Mouse (Mus musculus) spleen, postnatal 14 days (tissue): ENCODE data around the gene Tmem169.
"Not testable (repeated sequence)": the region's sequence is repeated elsewhere in the genome, so short reads cannot be mapped to it uniquely, and the experiment has no call there.

ENCODE experiments used
- DNase-seq, 2 experiments: peaks; one replicate each; pipeline ENCODE4 v3.0.0; 2021 to 2022; ENCODE audit warnings: low spot score in 2 of 2

Tmem169 gene

DNA sequence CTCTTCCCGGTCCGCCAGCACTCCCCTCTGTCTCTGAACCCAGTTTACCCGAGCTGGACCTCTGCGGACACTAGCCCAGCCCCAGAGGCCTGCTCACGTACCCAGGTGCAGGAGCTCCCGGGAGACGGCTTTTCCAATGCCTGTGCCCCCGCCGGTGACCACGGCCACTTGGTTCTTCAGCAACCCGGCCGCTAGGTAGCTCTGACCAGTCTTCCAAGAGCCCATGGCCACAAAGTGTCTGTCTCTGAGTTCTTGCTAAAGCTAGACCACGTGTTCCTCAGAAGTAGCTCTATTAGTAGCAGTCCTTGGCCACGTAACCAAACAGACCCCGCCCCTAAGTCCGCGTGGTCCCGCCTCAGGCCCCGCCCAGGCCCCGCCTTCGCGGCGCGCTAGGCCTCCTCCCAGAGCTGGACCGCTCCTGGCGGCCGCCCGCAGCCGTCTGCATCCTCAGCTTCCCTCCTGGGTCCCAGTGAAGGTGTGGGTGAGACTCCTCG lies at the start of gene Tmem169, which contains the start of gene Pecr:
Gene Tmem169, plus strand, starts transcription at position 378 of the 494 bp plus-strand sequence.
Gene Pecr, minus strand, starts transcription at position 323 of the 494 bp plus-strand sequence.
- DNase-seq: peak; percentile 81 to 83

DNA sequence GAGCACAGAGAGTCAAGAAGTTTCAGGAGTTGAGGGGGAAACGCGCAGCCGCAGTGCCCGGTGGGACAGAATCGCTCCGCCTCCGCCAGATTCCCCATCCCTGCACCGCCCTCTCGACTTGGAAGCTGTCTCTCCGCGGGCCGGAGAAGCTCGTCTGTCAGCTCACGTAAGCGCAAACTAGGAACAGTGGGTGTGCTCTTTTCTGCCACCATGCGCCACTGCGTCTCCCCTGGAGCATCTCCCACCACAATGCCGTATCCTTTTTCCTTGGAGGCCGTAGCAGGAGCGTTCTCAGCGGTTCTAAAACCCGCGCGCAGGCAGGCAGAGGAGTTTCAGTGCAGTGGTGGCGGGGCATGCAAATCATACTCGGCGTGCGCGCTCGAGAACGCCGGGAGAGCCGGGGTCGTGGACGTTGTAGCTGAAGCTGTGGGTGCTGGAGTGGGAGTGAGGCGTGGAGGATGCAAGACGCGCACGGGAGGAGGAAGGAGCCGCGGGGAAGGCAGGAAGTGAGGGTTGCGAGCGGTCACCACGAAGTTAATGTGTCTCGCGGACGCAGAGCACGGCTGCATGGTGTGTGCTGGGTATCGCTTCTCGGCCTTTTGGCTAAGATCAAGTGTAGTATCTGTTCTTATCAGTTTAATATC lies 47.7 kb upstream of the Tmem169 start:
- peak; percentile 15 to 21 for DNase-seq

DNA sequence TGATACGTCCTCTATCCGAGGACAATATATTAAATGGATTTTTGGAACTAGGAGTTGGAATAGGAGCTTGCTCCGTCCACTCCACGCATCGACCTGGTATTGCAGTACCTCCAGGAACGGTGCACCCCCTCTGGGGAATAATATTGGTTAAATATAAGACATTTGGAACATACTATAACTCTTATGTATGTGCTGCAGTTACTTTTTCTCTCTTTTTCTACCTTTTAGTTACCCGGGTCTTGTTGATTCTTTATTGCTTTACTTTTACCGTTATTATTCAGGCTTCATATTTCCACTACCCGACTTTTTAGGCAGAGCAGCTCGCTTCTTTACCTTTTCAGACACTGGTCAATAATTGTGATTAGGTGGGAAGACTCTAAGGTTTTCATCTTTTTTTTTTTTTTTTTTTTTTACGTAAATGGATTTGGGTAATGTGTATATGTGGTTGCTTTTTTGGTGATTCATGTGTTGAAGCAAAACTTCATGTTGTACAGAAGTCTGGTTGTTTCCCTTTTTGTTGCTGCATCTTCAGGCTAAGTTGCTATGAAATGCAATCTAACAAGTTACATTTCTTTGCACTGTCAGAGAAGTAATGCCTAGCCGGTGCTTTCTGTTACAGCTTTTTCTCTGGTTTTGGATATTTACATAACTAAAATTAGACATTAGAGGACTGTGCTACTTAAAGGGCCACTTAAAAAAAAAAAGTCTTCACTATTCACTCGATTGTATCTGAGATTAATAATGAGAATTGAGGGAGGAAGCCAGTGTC lies 47.0 kb upstream of the Tmem169 start:
- no peak for DNase-seq

DNA sequence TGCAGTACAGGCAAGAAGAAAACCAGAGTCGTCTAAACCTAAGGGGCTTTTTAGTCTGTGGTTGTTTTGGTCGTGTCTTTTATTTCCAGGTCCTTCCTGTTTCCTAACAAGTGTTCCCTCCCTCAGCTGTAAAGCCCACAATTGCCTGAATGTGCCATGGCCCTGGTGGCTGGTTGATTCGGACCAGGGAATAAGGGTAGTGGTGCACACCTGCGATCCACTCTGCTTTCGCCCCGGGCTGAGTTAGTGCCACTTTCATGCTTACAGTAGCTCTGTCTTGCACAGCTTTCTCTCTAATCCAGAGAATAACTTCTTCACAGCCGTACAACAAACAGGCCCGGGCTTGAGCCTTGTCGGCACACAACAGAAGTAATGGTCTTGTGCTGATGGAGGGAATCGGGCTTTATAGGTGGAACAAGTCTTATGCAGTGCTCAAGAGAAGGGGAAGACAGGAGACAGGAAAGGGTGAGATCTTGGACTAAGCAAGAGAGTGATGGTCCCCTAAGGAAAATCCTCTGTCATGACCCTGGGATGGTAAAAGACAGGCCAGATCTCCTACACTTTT lies 46.1 kb upstream of the Tmem169 start:
- no peak for DNase-seq

DNA sequence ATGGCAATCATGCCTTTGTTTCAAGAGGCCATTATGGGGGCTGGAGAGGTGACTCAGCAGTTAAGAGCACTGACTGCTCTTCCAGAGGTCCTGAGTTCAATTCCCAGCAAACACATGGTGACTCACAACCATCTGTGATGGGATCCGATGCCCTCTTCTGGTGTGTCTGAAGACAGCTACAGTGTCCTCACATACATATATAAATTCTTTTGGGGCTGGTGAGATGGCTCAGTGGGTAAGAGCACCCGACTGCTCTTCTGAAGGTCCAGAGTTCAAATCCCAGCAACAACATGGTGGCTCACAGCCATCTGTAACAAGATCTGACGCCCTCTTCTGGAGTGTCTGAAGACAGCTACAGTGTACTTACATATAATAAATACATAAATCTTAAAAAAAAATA lies 45.1 kb upstream of the Tmem169 start:
- not testable (repeated sequence) for DNase-seq

DNA sequence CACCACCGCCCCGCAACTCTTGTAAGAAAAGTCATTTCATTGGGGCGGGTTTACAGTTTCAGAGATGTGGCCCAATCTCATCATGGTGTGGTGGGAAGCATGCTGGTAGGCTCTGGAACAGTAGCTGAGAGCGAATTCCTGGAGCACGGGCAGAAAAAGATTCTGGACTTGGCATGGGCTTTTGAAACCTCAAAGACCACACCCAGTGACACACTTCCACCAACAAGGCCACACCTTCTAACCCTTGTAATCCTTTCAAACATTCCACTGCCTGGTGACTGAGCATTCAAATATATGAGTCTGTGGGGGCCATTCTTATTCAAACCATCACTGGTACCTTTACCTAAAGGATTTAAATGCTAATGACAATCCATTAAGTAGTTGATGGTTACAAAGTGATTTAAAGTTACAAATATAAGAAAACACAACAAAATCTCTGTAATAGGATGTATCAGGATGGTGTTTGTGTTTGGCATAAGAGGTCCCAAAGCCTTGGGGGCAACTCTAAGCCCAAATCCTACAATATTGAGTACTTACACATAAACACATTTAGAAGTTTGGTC lies 41.5 kb upstream of the Tmem169 start:
- no peak for DNase-seq

DNA sequence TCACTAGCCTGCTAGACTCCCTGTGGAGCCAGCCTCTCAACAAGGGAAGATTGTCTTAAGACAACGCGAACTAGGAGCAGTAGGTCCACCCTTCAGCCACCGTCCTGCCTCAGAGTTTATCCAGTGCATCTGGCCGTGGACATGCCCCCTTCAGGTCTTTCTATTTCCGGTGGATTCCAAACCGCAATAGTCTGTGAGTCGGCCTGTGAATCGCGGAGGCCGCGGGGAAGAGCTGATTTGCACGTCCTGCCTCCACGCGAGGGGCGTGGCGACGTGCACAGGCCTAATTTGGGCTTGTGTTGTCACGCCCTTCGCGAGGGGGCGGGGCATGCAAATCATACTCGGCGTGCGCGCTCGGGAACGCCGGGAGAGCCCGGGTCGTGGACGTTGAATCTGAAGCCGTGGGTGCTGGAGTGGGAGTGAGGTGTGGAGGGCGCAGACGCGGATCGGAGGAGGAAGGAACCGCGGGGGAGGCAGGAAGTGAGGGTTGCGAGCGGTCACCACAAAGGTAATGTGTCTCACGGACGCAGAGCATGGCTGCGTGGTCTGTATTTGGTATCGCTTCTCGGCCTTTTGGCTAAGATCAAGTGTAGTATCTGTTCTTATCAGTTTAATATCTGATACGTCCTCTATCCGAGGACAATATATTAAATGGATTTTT lies 40.4 kb upstream of the Tmem169 start:
- DNase-seq: peak; percentile 87 to 92

DNA sequence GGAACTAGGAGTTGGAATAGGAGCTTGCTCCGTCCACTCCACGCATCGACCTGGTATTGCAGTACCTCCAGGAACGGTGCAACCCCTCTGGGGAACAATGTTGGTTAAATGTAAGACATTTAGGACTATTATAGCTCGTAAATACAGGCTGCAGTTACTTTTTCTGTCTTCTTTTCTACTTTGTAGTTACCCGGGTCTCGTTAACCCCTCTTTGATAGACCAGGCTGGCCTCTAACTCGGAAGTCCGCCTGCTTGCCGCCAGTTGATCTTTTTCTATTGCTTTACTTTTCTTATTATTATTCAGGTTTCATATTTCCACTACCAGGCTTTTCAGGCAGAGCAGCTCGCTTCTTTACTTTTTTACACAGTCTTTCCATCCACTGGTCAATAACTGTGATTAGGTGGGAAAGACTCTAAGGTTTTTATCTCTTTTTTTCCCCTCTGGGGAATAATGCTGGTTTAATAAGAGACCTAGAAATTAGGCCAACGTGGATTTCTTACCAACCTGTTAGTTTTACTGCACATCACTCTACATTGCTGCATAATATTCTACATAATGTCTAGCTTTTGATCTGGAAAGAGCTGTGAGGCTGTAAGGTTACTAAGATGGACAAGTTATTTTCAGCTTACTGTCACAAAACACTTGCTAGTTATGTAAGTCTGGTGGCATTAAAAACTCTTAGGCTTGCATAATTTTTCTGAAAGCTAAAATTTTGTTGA lies 39.7 kb upstream of the Tmem169 start:
- no peak for DNase-seq

DNA sequence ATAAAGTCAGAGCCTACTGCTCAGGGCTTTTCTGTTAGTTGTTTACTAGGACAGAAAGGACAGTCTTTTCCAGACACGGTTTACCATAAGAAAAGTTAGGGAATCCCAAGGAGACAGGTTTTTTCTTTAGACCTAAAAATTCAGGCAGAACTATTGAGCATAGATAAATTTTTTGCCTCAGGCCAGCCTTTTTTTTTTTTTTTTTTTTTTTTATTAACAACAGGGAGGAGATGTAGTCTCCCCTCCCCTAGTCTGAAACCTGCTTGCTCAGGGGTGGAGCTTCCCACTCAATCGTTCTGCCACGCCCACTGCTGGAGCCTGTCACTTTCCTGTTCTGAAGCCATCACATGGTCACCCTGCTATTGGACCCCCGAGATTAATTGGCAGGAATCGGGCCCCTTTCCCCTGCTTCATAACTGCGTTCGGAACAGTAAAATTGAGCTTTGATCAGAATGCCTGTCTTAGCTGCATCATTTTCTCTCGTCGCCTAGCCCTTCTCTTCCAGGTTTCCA lies 35.9 kb upstream of the Tmem169 start:
- DNase-seq: not testable (repeated sequence)

DNA sequence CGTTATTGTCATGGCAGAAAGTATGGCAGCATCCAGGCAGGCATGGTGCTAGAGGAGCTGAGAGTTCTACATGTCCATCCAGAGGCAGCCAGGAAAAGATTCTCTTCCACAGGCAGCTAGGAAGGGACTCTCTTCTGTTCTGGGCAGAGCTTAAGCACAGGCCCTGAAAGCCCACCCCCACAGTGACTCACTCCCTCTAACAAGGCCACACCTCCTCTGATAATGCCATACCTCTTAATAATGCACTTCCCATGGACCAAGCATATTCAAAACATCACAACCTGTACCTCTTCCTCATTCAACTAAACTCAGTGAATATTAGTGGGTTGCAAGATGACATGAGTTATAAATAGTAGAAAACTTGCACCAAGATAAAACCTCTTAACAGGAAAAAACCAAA lies 32.4 kb upstream of the Tmem169 start:
- DNase-seq: no peak

DNA sequence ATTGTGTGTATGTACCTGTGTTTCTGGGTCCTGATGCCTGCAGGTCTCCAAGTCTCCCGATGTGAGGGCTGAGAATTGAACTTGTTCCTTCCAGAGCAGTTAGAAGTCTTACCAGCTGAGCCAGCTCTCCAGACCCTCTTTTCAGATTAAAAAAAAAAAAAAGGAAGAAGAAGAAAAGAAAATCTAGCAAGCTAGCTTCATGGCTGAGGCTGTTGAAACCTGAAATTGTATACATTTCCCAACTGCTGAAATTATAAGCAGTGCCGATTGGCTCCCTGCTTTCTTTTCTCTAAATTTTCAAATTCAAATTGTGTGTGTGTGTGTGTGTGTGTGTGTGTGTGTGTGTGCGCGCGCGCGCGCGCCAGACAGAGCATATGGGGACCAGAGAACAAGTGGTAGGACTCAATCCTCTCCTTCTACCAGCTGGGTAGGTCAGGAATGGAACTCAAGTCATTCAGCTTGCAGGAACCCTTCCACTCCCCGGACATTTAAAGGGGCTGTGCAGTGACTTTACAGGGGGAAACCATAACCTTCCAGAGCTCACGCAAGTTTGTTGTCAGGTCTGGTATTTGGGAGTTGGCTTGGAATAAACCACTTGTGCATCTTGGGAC lies 30.2 kb upstream of the Tmem169 start:
- DNase-seq: no peak

DNA sequence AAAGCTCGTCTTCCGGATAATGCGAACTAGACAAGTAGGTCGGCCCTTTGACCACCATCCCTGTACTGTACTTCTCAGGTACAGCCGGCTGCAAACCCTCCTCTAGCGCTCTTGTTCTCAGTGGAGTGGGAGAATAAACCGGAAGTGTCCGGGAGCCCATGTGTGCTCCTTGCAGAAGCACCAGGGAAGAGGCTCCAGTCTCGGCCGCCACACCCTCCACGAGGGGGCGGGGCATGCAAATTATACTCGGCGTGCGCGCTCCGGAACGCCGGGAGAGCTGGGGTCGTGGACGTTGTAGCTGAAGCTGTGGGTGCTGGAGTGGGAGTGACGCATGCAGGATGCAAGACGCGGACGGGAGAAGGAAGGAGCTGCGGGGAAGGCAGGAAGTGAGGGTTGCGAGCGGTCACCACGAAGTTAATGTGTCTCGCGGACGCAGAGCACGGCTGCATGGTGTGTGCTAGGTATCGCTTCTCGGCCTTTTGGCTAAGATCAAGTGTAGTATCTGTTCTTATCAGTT lies 29.6 kb upstream of the Tmem169 start:
- DNase-seq: peak; percentile 61 to 75

DNA sequence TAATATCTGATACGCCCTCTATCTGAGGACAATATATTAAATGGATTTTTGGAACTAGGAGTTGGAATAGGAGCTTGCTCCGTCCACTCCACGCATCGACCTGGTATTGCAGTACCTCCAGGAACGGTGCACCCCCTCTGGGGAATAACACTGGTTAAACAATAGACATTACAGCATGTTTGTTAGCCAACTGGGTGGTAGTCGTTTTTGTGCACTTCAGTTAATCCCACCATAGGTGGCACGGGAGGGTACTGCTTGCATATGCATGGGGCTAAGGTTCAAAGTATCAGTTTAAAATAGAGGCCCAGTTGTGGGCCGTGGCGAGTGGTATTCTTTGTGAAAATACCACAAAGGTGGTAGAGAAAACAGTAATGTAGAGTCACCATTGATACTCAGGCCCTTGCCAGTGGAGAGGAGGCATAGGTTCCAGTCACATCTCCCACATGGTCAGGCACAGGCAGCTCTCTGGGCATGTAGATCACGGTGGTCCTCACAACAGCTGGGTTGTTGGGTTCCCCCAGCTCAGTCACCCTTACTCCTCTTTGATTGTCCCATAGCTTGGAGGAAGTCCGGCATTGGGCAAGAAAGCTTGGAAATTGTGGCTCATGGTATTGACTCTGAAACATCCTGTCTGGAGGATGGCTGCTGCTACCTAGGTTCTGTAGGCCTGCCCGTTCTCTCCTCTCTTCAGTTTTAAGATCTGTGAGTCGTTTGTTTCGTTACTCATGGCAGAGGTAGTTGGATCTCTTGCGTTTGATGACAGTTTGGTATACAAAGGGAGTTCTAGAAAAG lies 28.9 kb upstream of the Tmem169 start:
- DNase-seq: peak in 1 of 2 experiments; percentile 35

DNA sequence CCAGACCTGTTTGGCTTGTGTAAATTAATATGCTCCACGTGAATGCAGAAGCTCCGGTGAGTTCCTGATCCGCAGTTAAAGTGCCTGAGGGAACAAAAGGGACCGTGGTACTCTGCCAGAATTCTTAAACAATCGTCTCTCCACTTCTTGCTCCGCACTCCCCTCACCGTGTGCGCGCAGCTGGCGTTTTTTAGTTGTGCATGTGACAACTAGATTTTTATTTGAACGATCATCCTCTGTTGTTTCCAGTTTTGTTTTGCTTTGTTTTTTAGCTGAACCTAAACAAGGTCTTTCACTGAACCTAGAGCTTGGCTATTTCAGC lies 28.4 kb upstream of the Tmem169 start:
- DNase-seq: no peak

DNA sequence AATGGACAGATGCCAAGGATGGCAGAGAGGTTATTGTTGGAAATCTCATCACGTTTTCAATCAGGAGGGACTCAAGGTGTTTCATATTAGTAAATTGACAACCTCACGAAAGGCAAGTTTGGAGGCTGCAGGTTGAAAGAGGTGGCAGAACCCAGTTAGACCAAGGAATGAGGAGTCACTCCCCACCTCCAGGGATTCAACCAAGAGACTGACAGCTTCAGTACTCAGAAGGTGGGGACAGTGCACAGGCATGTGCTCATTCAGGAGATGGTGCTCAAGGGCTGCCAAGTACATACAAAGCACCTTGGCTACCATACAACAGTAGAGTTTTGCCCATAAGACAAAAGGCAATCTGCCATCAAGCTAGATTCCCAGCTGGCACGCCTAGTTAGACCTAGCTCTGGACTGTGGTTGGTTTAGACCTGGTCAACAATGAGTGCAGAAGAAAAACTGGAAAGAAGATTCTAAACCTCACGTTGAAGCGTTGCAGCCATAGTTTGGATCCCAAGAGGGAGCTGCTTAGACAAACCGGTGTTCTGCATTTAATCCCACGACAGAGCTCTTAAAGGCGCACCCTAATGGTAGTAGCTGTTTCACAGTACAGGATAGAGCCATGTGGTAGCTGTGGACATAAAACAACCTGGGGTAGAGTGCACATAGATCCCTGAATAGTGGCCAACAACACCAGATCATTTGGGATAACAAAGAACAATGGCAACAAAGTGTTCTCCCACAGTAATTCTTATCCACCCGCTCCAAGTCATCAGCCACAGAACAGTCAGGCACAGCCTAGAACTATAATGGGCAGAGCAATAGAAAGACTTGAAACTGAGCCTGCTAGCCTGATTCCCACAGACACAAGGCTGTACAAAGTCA lies 27.6 kb upstream of the Tmem169 start:
- DNase-seq: no peak

DNA sequence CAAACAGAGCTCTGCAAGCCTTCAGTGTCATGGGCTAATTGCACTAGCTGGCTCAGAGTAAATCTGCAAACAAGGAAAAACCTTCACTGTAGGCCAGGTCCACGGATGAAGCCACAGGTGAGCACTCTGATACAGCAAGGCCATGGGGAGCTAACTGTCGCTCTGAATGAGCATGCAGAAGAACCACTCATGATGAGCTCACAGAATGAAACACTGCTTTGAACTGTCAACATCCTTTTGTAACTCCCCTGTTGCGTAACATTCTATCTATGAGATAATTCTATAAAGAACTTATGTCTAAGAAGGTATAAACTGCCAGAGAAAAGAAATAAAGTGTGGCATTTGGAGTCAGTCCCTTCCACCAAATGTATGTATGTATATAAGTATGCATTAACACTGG lies 21.1 kb upstream of the Tmem169 start:
- DNase-seq: no peak

DNA sequence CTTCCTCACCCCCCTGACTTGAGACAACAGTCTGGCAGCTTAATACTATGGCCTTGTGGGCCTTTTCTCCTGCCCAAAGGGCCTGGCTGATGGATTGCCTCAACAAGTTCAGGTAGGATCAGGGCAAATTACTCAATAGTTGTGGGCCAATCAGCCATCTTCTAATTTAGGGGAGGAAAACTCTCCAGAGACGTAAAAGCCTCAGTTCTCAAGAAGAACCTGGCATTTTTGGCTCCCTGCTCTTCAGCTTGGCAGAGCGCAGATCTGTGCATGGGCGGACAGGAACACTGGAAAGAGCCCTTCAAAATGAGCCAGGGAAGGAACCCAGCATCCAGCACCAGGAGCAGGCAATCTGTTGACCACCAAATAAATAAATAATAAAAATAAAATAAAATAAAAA lies 6.1 kb upstream of the Tmem169 start:
- no peak for DNase-seq

DNA sequence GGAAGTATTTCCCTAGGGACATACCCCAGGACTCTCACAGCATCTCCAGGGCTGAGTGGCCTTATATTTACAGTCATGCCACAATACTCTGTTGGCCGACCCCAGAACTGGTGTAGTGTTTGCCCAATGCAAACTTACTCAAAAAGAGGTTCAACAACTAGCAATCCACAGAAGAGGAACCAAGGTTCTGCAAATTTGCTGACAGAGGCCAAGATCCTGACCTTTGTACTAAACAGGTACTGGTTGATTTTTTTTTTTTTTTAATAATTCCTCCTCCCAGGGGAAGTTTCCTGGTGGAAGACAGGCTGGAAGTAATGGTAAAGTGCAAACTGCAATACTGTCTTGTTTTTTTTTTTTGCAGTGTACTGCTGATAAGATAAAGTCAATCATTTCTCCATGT lies 1.6 kb upstream of the Tmem169 start:
- no peak for DNase-seq

DNA sequence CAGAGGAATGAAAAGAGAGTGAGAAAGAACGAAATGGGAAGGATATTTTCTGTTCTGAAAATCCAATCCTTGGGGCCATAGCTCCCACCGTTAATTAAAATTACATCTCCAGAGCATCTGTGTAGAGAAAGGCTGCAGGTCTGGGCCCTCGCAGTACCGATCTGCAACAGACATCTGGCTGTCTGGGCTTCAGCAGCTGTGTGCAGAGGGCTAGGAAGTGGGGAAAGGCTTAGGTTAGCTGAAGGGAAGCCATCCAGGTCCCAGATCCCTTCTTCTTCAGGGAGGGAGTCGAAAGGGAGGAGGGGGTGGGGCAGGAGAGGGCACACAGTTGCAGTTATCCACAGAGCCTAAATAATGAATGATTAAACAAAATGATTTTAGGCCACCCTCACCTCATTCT lies 370 bp downstream of the Tmem169 start:
- no peak for DNase-seq
